Mouse (Mus musculus): ENCODE results near the gene Llcfc1. TPM values are rescaled to one million over a fixed set of nuclear protein-coding genes. Genes with fewer than 3 reads are reported as not detected.

Gene Llcfc1
- not detected for polyA plus RNA-seq (2012; fragmentation: generic; extraction: Trizol)

- no peaks in the 10 kb centered on the region for H3K79me2 ChIP-seq (ENCODE audit: control insufficient read depth, insufficient read depth)
- TF ChIP-seq TCF3 (IDR thresholded peaks at IDR 0.05; ENCODE audit: insufficient read length, low read depth) (no peak), MYOG (IDR thresholded peaks at IDR 0.05; ENCODE audit: control insufficient read depth in 1 of 3, insufficient read depth in 1 of 3, insufficient read length in 2 of 3, low read depth in 2 of 3) (no peak), USF1 (IDR thresholded peaks at IDR 0.05; ENCODE audit: low read depth) (no peak)
- H3K4me2 ChIP-seq (ENCODE audit: low read depth) = no peak within 1 kb of the TSS
- H3K36me3 ChIP-seq (ENCODE audit: control insufficient read depth, insufficient read depth) = no peaks in the 10 kb centered on the region
- H3K27me3 ChIP-seq (ENCODE audit: control insufficient read depth, insufficient read depth, insufficient read length) = no peaks in the 10 kb centered on the region
- no peak within 1 kb of the TSS for H3ac ChIP-seq (ENCODE audit: control insufficient read depth, insufficient read length)
- no peak within 1 kb of the TSS for H3K4me3 ChIP-seq
These were observed at the start of gene Llcfc1 for GRCm38 (mm10) chr6:41684131-41684530. TSS of gene Llcfc1 (plus strand) at chr6:41684431.

- H3K79me2 ChIP-seq (ENCODE audit: control insufficient read depth, insufficient read depth) = no peaks in the 10 kb centered on the region
- no peak for TF ChIP-seq USF1 (IDR thresholded peaks at IDR 0.05; ENCODE audit: low read depth)
- no peak for TF ChIP-seq TCF3 (IDR thresholded peaks at IDR 0.05; ENCODE audit: insufficient read length, low read depth)
- no peak for TF ChIP-seq REST (IDR thresholded peaks at IDR 0.05; ENCODE audit: insufficient read depth, insufficient read length)
- TF ChIP-seq SRF (IDR thresholded peaks at IDR 0.05; ENCODE audit: control insufficient read depth, insufficient read length, low read depth) = no peak
- TF ChIP-seq POLR2AphosphoS2 (IDR thresholded peaks at IDR 0.05; ENCODE audit: insufficient read length, low read depth) = no peak
- no peak for TF ChIP-seq MAX (IDR thresholded peaks at IDR 0.05; ENCODE audit: low read depth)
- TF ChIP-seq POLR2A (IDR thresholded peaks at IDR 0.05; ENCODE audit: insufficient read length, low read depth) = no peak
- TF ChIP-seq MYOD1 (IDR thresholded peaks at IDR 0.05; ENCODE audit: control insufficient read depth in 1 of 3, insufficient read length in 2 of 3, low read depth in 2 of 3) = no peak
- no peak for TF ChIP-seq MYOG (IDR thresholded peaks at IDR 0.05; ENCODE audit: control insufficient read depth in 1 of 3, insufficient read depth in 1 of 3, insufficient read length in 2 of 3, low read depth in 2 of 3)
- TF ChIP-seq TCF12 (IDR thresholded peaks at IDR 0.05; ENCODE audit: insufficient read depth, poor library complexity, severe bottlenecking) = no peak
- no peak for TF ChIP-seq E2F4 (IDR thresholded peaks at IDR 0.05; ENCODE audit: insufficient read depth)
- TF ChIP-seq CEBPB (IDR thresholded peaks at IDR 0.05; ENCODE audit: insufficient read depth, poor library complexity, severe bottlenecking) = no peak
- no peak overlapping the region for H3ac ChIP-seq (ENCODE audit: control insufficient read depth, insufficient read length)
- no peaks in the 10 kb centered on the region for H3K27me3 ChIP-seq (ENCODE audit: control insufficient read depth, insufficient read depth, insufficient read length)
- no peak overlapping the region for H3K4me2 ChIP-seq (ENCODE audit: low read depth)
- H3K4me3 ChIP-seq = no peak overlapping the region
- H3K36me3 ChIP-seq (ENCODE audit: control insufficient read depth, insufficient read depth) = no peaks in the 10 kb centered on the region
These were observed 49.0 kb upstream of the Llcfc1 start for GRCm38 (mm10) chr6:41635211-41635610.

- Histone ChIP-seq H3K36me3 (ENCODE audit: control insufficient read depth, insufficient read depth) (no peaks in the 10 kb centered on the region), H3K27me3 (ENCODE audit: control insufficient read depth, insufficient read depth, insufficient read length) (no peaks in the 10 kb centered on the region), H3K4me2 (ENCODE audit: low read depth) (no peak within 1 kb of the TSS), H3K79me2 (ENCODE audit: control insufficient read depth, insufficient read depth) (no peaks in the 10 kb centered on the region), H3ac (ENCODE audit: control insufficient read depth, insufficient read length) (no peak within 1 kb of the TSS), H3K4me3 (no peak within 1 kb of the TSS)
- TF ChIP-seq TCF12 (IDR thresholded peaks at IDR 0.05; ENCODE audit: insufficient read depth, poor library complexity, severe bottlenecking) (no peak), USF1 (IDR thresholded peaks at IDR 0.05; ENCODE audit: low read depth) (no peak), E2F4 (IDR thresholded peaks at IDR 0.05; ENCODE audit: insufficient read depth) (no peak), MAX (IDR thresholded peaks at IDR 0.05; ENCODE audit: low read depth) (no peak), REST (IDR thresholded peaks at IDR 0.05; ENCODE audit: insufficient read depth, insufficient read length) (no peak), CEBPB (IDR thresholded peaks at IDR 0.05; ENCODE audit: insufficient read depth, poor library complexity, severe bottlenecking) (no peak), MYOD1 (IDR thresholded peaks at IDR 0.05; ENCODE audit: control insufficient read depth in 1 of 3, insufficient read length in 2 of 3, low read depth in 2 of 3) (no peak)
These were observed 48.1 kb upstream of the Llcfc1 start, which contains the start of gene Trpv6 for GRCm38 (mm10) chr6:41636178-41636577. TSS of gene Trpv6 (minus strand) at chr6:41636405.

- H3ac ChIP-seq (ENCODE audit: control insufficient read depth, insufficient read length) = no peak overlapping the region
- no peaks in the 10 kb centered on the region for H3K27me3 ChIP-seq (ENCODE audit: control insufficient read depth, insufficient read depth, insufficient read length)
- H3K36me3 ChIP-seq (ENCODE audit: control insufficient read depth, insufficient read depth) = no peaks in the 10 kb centered on the region
- no peak overlapping the region for H3K4me2 ChIP-seq (ENCODE audit: low read depth)
- H3K79me2 ChIP-seq (ENCODE audit: control insufficient read depth, insufficient read depth) = no peaks in the 10 kb centered on the region
- no peak overlapping the region for H3K4me3 ChIP-seq
- no peak for TF ChIP-seq MAX (IDR thresholded peaks at IDR 0.05; ENCODE audit: low read depth)
- TF ChIP-seq MYOD1 (IDR thresholded peaks at IDR 0.05; ENCODE audit: control insufficient read depth in 1 of 3, insufficient read length in 2 of 3, low read depth in 2 of 3) = no peak
- no peak for TF ChIP-seq TCF12 (IDR thresholded peaks at IDR 0.05; ENCODE audit: insufficient read depth, poor library complexity, severe bottlenecking)
- no peak for TF ChIP-seq MYOG (IDR thresholded peaks at IDR 0.05; ENCODE audit: control insufficient read depth in 1 of 3, insufficient read depth in 1 of 3, insufficient read length in 2 of 3, low read depth in 2 of 3)
- TF ChIP-seq POLR2AphosphoS2 (IDR thresholded peaks at IDR 0.05; ENCODE audit: insufficient read length, low read depth) = no peak
- no peak for TF ChIP-seq POLR2A (IDR thresholded peaks at IDR 0.05; ENCODE audit: insufficient read length, low read depth)
- no peak for TF ChIP-seq CEBPB (IDR thresholded peaks at IDR 0.05; ENCODE audit: insufficient read depth, poor library complexity, severe bottlenecking)
- no peak for TF ChIP-seq REST (IDR thresholded peaks at IDR 0.05; ENCODE audit: insufficient read depth, insufficient read length)
- TF ChIP-seq TCF3 (IDR thresholded peaks at IDR 0.05; ENCODE audit: insufficient read length, low read depth) = no peak
- no peak for TF ChIP-seq SRF (IDR thresholded peaks at IDR 0.05; ENCODE audit: control insufficient read depth, insufficient read length, low read depth)
- TF ChIP-seq USF1 (IDR thresholded peaks at IDR 0.05; ENCODE audit: low read depth) = no peak
- TF ChIP-seq E2F4 (IDR thresholded peaks at IDR 0.05; ENCODE audit: insufficient read depth) = no peak
These were observed 46.8 kb upstream of the Llcfc1 start for GRCm38 (mm10) chr6:41637393-41637792.

- TF ChIP-seq TCF3 (IDR thresholded peaks at IDR 0.05; ENCODE audit: insufficient read length, low read depth) = no peak
- TF ChIP-seq SRF (IDR thresholded peaks at IDR 0.05; ENCODE audit: control insufficient read depth, insufficient read length, low read depth) = no peak
- no peak for TF ChIP-seq USF1 (IDR thresholded peaks at IDR 0.05; ENCODE audit: low read depth)
- TF ChIP-seq E2F4 (IDR thresholded peaks at IDR 0.05; ENCODE audit: insufficient read depth) = no peak
- no peak for TF ChIP-seq REST (IDR thresholded peaks at IDR 0.05; ENCODE audit: insufficient read depth, insufficient read length)
- no peak for TF ChIP-seq MYOD1 (IDR thresholded peaks at IDR 0.05; ENCODE audit: control insufficient read depth in 1 of 3, insufficient read length in 2 of 3, low read depth in 2 of 3)
- no peak for TF ChIP-seq MYOG (IDR thresholded peaks at IDR 0.05; ENCODE audit: control insufficient read depth in 1 of 3, insufficient read depth in 1 of 3, insufficient read length in 2 of 3, low read depth in 2 of 3)
- no peak for TF ChIP-seq CEBPB (IDR thresholded peaks at IDR 0.05; ENCODE audit: insufficient read depth, poor library complexity, severe bottlenecking)
- no peak for TF ChIP-seq POLR2A (IDR thresholded peaks at IDR 0.05; ENCODE audit: insufficient read length, low read depth)
- TF ChIP-seq TCF12 (IDR thresholded peaks at IDR 0.05; ENCODE audit: insufficient read depth, poor library complexity, severe bottlenecking) = no peak
- no peak for TF ChIP-seq MAX (IDR thresholded peaks at IDR 0.05; ENCODE audit: low read depth)
- H3K36me3 ChIP-seq (ENCODE audit: control insufficient read depth, insufficient read depth) = no peaks in the 10 kb centered on the region
- H3K79me2 ChIP-seq (ENCODE audit: control insufficient read depth, insufficient read depth) = no peaks in the 10 kb centered on the region
- H3K27me3 ChIP-seq (ENCODE audit: control insufficient read depth, insufficient read depth, insufficient read length) = no peaks in the 10 kb centered on the region
- H3ac ChIP-seq (ENCODE audit: control insufficient read depth, insufficient read length) = no peak overlapping the region
- no peak overlapping the region for H3K4me3 ChIP-seq
- no peak overlapping the region for H3K4me2 ChIP-seq (ENCODE audit: low read depth)
These were observed 46.2 kb upstream of the Llcfc1 start for GRCm38 (mm10) chr6:41637927-41638506.

All from myocyte (in vitro differentiated cells).